Mouse (Mus musculus): ENCODE measurements around the gene Pkd1l1. TPM values are rescaled to one million over a fixed set of nuclear protein-coding genes. Genes with fewer than 3 reads are reported as not detected.

The Pkd1l1 gene
- 0.03 and 0.04 TPM in 2 replicates for polyA plus RNA-seq (2015; fragmentation: Nextera tagmentation; extraction: Ambion mirVana)

GRCm38 (mm10) chr11:8973166-8973565 lies at the start of gene Pkd1l1:
Gene Pkd1l1, minus strand, starts transcription at chr11:8973266.
- H3K9me3 ChIP-seq, result no peaks in the 10 kb centered on the region
- H3K27ac ChIP-seq (replicated peaks), result no peak within 1 kb of the TSS
- H3K27me3 ChIP-seq (replicated peaks), result peaks cover 6% of the 10 kb centered on the region; the same call in 1 of the 2 replicates
- no peak within 1 kb of the TSS for H3K9ac ChIP-seq
- H3K4me1 ChIP-seq, result no peaks in the 10 kb centered on the region
- no peak within 1 kb of the TSS for H3K4me2 ChIP-seq
- no peak within 1 kb of the TSS for H3K4me3 ChIP-seq
- 71% methylated on average over 3 of the region's 3 CpGs for WGBS
- H3K36me3 ChIP-seq, result no peaks in the 10 kb centered on the region
- ATAC-seq (ENCODE audit: extremely low read depth, insufficient number of reproducible peaks, low FRiP score, low TSS enrichment), result no peak

GRCm38 (mm10) chr11:9020207-9020606 lies 47.1 kb upstream of the Pkd1l1 start:
- no peak overlapping the region for H3K27ac ChIP-seq (replicated peaks)
- no peak overlapping the region for H3K4me3 ChIP-seq
- no peaks in the 10 kb centered on the region for H3K27me3 ChIP-seq (replicated peaks)
- WGBS, result 86% methylated on average over 5 of the region's 5 CpGs
- peaks cover 6% of the 10 kb centered on the region; the same call in 1 of the 2 replicates for H3K4me1 ChIP-seq
- no peak overlapping the region for H3K9ac ChIP-seq
- H3K4me2 ChIP-seq, result no peak overlapping the region
- H3K36me3 ChIP-seq, result no peaks in the 10 kb centered on the region
- no peaks in the 10 kb centered on the region for H3K9me3 ChIP-seq
- no peak for ATAC-seq (ENCODE audit: extremely low read depth, insufficient number of reproducible peaks, low FRiP score, low TSS enrichment)

DNA sequence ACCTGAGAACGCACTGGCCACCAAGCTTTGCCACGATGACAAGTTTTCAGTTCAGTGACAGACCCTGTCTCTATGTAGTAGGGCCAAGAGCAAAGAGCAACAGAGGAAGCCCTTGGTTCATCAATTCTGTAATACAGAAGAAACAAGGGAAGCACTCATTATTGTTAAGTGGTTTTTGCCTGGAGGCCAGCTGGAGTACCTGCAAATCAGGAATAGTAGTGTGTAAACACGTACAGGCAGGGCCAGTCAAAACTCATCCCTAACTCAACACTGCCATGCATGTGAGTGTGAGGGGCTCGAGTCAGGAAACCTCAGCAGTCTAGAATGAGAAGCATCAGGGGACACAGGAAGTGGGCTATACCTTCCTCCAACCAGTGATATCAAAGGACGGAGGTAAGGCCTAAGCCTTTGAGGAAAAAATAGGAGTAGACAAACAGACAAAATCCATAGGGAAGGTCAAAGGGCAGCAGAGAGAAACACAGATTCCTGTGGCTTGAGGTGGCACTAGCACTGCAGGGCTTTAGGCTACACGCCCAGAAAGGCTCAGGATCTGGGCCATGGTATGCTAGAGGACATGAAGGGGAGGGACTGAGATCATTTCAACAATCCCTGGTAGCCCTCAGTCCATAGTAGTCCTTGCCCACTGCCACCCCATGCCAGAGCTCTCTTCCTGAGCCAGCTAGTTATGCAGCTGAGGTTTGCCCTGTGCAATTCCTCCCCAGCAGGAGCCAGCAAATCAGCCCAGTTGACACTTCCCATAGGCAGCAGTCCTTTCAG lies 45.6 kb upstream of the Pkd1l1 start:
- Histone ChIP-seq H3K36me3 (no peaks in the 10 kb centered on the region), H3K9me3 (no peaks in the 10 kb centered on the region), H3K9ac (no peak overlapping the region), H3K4me3 (no peak overlapping the region), H3K27ac (replicated peaks) (no peak overlapping the region), H3K4me1 (no peaks in the 10 kb centered on the region), H3K27me3 (replicated peaks) (0 out of 2 replicates have a peak, but pooled peaks cover 3% of the 10 kb centered on the region), H3K4me2 (no peak overlapping the region)
- no peak for ATAC-seq (ENCODE audit: extremely low read depth, insufficient number of reproducible peaks, low FRiP score, low TSS enrichment)
- WGBS, result 71% methylated on average over 6 of the region's 6 CpGs

- H3K27ac ChIP-seq (replicated peaks), result no peak overlapping the region
- no peak overlapping the region for H3K9ac ChIP-seq
- 82% methylated on average over 3 of the region's 3 CpGs for WGBS
- peaks cover 7% of the 10 kb centered on the region for H3K4me1 ChIP-seq
- 0 out of 2 replicates have a peak, but pooled peaks cover 3% of the 10 kb centered on the region for H3K27me3 ChIP-seq (replicated peaks)
- H3K36me3 ChIP-seq, result no peaks in the 10 kb centered on the region
- no peak overlapping the region for H3K4me2 ChIP-seq
- H3K9me3 ChIP-seq, result no peaks in the 10 kb centered on the region
- no peak overlapping the region for H3K4me3 ChIP-seq
- ATAC-seq (ENCODE audit: extremely low read depth, insufficient number of reproducible peaks, low FRiP score, low TSS enrichment), result no peak
Measured at GRCm38 (mm10) chr11:9014740-9015139, 41.7 kb upstream of the Pkd1l1 start.

GRCm38 (mm10) chr11:9011348-9011747 lies 38.3 kb upstream of the Pkd1l1 start:
- 0 out of 2 replicates have a peak, but pooled peaks cover 3% of the 10 kb centered on the region for H3K27me3 ChIP-seq (replicated peaks)
- peaks cover 23% of the 10 kb centered on the region for H3K36me3 ChIP-seq
- no peaks in the 10 kb centered on the region for H3K9me3 ChIP-seq
- peak overlapping the region; percentile 95 for H3K27ac ChIP-seq (replicated peaks)
- H3K4me2 ChIP-seq, result peak overlapping the region; percentile 94
- peaks cover 23% of the 10 kb centered on the region for H3K4me1 ChIP-seq
- 3% methylated on average over 3 of the region's 3 CpGs for WGBS
- H3K9ac ChIP-seq, result peak overlapping the region; percentile 95
- H3K4me3 ChIP-seq, result peak overlapping the region; percentile 90
- no peak for ATAC-seq (ENCODE audit: extremely low read depth, insufficient number of reproducible peaks, low FRiP score, low TSS enrichment)

GRCm38 (mm10) chr11:9010853-9011339 lies 37.8 kb upstream of the Pkd1l1 start, which contains the start of gene Hus1:
Gene Hus1, minus strand, starts transcription at chr11:9011191.
- Histone ChIP-seq H3K36me3 (peaks cover 26% of the 10 kb centered on the region), H3K4me1 (peaks cover 23% of the 10 kb centered on the region), H3K9me3 (no peaks in the 10 kb centered on the region), H3K4me3 (peak within 1 kb of the TSS; percentile 90), H3K27me3 (replicated peaks) (0 out of 2 replicates have a peak, but pooled peaks cover 3% of the 10 kb centered on the region), H3K4me2 (peak within 1 kb of the TSS; percentile 94), H3K9ac (peak within 1 kb of the TSS; percentile 95), H3K27ac (replicated peaks) (peak within 1 kb of the TSS; percentile 95)
- ATAC-seq (ENCODE audit: extremely low read depth, insufficient number of reproducible peaks, low FRiP score, low TSS enrichment), result peak; percentile 76
- 0% methylated on average over 43 of the region's 43 CpGs for WGBS

DNA sequence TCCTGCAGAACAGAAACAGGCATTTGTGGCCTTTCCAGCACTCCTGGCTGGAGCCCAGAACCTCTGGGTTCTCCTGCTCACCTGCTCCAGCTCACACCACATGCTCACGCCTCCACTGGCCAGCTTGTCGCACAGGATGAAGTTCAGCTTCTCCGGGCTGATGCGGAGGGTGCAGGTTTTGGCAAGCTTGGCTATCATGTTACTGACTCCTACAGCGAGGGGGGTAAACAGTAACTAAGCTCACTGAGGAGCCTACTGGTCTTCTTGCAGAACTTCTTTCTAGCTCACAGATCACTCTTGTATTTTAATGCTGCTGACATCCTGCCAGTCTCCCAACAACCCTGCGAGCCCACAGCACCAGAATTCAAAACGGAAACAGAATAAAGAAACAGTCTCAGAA lies 37.4 kb upstream of the Pkd1l1 start:
- 0 out of 2 replicates have a peak, but pooled peaks cover 3% of the 10 kb centered on the region for H3K27me3 ChIP-seq (replicated peaks)
- under 1% methylated on average over 7 of the region's 7 CpGs for WGBS
- no peaks in the 10 kb centered on the region for H3K9me3 ChIP-seq
- no peak for ATAC-seq (ENCODE audit: extremely low read depth, insufficient number of reproducible peaks, low FRiP score, low TSS enrichment)
- H3K4me1 ChIP-seq, result peaks cover 23% of the 10 kb centered on the region
- H3K36me3 ChIP-seq, result peaks cover 31% of the 10 kb centered on the region
- peak overlapping the region; percentile 90 for H3K4me3 ChIP-seq
- H3K4me2 ChIP-seq, result peak overlapping the region; percentile 94
- peak overlapping the region; percentile 95 for H3K27ac ChIP-seq (replicated peaks)
- H3K9ac ChIP-seq, result peak overlapping the region; percentile 95

DNA sequence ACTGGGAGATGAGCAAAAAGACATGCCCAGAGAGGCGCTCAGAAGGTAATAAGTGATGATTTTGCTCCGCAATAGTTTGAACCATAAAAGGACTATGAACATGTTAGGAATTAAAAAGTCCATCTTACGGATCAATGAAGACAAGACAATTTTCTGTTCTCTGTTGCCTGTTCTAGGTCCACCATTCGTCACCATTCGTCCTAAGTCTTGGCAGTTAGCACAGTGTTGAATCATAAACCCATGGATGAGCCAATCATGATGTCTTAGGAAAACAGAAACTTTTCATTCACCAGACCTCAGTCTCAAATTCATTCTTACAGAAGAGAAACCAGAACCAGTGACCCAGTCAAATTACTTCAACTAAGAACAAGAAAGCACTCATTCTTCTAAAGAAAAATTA lies 35.7 kb upstream of the Pkd1l1 start:
- H3K4me3 ChIP-seq, result no peak overlapping the region
- H3K4me1 ChIP-seq, result peaks cover 23% of the 10 kb centered on the region
- WGBS, result 95% methylated on average over 5 of the region's 5 CpGs
- H3K27me3 ChIP-seq (replicated peaks), result no peaks in the 10 kb centered on the region
- no peak for ATAC-seq (ENCODE audit: extremely low read depth, insufficient number of reproducible peaks, low FRiP score, low TSS enrichment)
- no peak overlapping the region for H3K4me2 ChIP-seq
- no peak overlapping the region for H3K9ac ChIP-seq
- H3K9me3 ChIP-seq, result no peaks in the 10 kb centered on the region
- peaks cover 48% of the 10 kb centered on the region for H3K36me3 ChIP-seq
- H3K27ac ChIP-seq (replicated peaks), result no peak overlapping the region

DNA sequence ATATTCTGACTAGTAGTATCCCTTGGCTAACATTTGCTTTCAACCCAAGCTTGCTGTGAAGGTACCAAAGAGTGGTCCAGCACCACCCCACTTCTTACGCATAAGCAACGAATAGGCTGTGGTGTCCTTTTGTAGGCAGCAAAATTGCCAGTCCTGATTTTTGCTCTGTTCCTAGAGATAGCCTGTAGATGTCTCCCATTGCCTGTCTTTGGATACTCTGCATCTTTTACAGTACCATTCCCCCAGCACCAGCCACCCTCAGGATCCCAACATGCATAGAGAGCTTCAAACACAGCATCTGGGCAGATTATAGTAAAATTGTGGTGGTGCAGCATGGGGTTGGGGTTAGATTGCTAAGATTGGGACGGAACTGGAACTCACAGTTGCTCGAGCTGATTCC lies 15.0 kb upstream of the Pkd1l1 start:
- Histone ChIP-seq H3K36me3 (peaks cover 25% of the 10 kb centered on the region), H3K9me3 (0 out of 2 replicates have a peak, but pooled peaks cover 6% of the 10 kb centered on the region), H3K27ac (replicated peaks) (no peak overlapping the region), H3K4me2 (no peak overlapping the region), H3K4me1 (peaks cover 16% of the 10 kb centered on the region), H3K9ac (no peak overlapping the region), H3K4me3 (no peak overlapping the region), H3K27me3 (replicated peaks) (peaks cover 10% of the 10 kb centered on the region)
- no peak for ATAC-seq (ENCODE audit: extremely low read depth, insufficient number of reproducible peaks, low FRiP score, low TSS enrichment)
- 69% methylated on average over 4 of the region's 4 CpGs for WGBS

- Histone ChIP-seq H3K36me3 (peaks cover 6% of the 10 kb centered on the region), H3K9me3 (no peaks in the 10 kb centered on the region), H3K4me1 (peaks cover 16% of the 10 kb centered on the region), H3K4me2 (no peak overlapping the region), H3K9ac (no peak overlapping the region), H3K27me3 (replicated peaks) (peaks cover 10% of the 10 kb centered on the region), H3K27ac (replicated peaks) (no peak overlapping the region), H3K4me3 (no peak overlapping the region)
- no peak for ATAC-seq (ENCODE audit: extremely low read depth, insufficient number of reproducible peaks, low FRiP score, low TSS enrichment)
Measured at GRCm38 (mm10) chr11:8986058-8986457, 13.0 kb upstream of the Pkd1l1 start.

DNA sequence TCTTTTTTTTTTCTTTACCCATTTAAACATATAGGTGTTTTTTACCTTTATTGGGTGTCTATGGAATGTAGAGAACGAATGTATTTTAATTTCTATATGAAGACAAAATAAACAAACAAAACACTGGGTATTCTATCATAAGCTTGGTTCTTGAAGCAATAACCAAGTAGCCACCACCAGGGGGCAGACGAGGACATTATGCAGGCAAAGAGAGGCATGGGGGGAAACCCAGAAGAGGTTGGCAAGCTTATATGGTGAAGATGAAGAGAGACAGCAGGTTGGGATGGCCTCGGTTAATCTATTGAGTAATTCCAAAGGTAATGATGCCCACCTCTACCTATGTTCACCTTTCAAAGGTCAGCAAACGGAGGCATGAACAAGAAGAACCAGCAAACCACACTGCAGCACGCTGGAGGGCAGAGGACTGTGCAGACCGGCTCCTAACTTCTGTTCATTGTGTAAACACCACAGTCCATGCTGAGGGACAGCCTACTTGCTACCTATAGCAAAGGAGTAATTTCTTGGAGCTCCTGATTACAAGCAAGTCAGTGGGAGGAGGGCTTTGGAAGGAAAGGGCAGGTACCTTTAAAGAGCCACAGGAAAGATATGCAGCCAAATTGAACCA lies 10.3 kb upstream of the Pkd1l1 start:
- ATAC-seq (ENCODE audit: extremely low read depth, insufficient number of reproducible peaks, low FRiP score, low TSS enrichment), result no peak
- no peak overlapping the region for H3K4me3 ChIP-seq
- WGBS, result 42% methylated on average over 6 of the region's 6 CpGs
- H3K9ac ChIP-seq, result no peak overlapping the region
- no peak overlapping the region for H3K4me2 ChIP-seq
- H3K27me3 ChIP-seq (replicated peaks), result peaks cover 10% of the 10 kb centered on the region
- H3K27ac ChIP-seq (replicated peaks), result no peak overlapping the region
- peaks cover 16% of the 10 kb centered on the region for H3K4me1 ChIP-seq
- no peaks in the 10 kb centered on the region for H3K36me3 ChIP-seq
- no peaks in the 10 kb centered on the region for H3K9me3 ChIP-seq

Measured in heart, embryonic 13.5 days (tissue).